Mouse (Mus musculus): ENCODE measurements around the gene Gpn3.

DNA sequence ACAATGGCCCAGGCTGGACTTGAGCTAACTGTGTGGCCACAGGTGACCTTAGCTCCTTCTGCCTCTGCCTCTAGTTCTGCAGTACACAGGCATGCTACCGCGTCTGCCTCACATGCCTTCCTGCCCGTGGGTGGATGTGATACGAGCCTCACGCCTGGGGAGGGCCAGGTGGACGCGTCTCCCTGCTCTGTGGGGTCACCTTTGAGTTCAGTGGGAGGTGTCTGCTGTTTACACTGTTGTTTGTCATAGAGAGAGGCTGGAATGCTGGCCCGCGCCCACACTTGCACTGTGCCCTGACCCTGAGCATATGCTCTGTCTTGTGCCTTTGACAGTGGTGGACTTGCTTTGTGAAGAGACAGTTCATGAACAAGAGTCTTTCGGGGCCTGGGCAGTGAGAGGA lies 33.9 kb downstream of the Gpn3 start:
- TF ChIP-seq CTCF (IDR thresholded peaks at IDR 0.05; ENCODE audit: extremely low read depth, insufficient read depth, insufficient read length, insufficient replicate concordance) (no peak), POLR2A (IDR thresholded peaks at IDR 0.05; ENCODE audit: low read depth, low read length) (no peak)

Data from spleen, adult 2 months (tissue).